Mouse (Mus musculus) telencephalon, adult 2 months (tissue): ENCODE data around the gene Map3k10.
"Not testable (repeated sequence)": the region's sequence is repeated elsewhere in the genome, so short reads cannot be mapped to it uniquely, and the experiment has no call there.

Experiments used
- DNase-seq: peaks from one replicate; pipeline ENCODE4 v3.0.0-alpha.2; 2011; ENCODE audit warnings: low read depth, low spot score

Gene Map3k10

DNA sequence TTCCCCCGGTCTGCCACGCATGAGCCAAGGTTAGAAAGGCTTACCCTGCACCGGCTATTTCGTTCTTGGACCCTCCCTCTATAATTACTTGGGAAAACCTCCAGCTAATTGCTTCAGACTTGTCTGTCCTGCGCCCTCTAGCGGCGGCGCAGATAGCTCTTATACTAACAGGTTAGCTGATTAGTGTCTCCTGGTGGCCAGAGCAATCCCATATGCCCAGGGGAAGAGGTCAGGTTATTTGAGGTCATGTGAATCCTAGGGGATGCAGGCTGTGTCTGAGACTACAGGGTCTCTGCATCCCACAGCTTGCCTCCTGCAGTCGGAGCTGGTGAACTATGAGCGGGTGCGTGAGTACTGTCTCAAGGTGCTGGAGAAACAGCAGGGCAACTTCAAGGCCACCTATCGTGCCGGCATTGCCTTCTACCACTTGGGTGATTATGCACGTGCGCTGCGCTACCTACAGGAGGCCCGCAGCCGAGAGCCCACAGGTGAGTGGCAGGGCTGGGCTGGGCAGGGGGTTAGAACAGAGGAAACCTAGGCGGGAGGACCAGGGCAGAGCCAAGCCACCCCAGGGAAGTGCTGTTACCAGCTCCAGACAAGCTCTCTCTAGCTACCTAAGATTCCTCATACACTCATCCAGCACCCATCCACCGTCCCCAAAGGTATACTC, 19.7 kb downstream of the Map3k10 start:
- peak; percentile 58 for DNase-seq

GRCm38 (mm10) chr7:27653681-27654437, 20.5 kb downstream of the Map3k10 start, which contains the start of gene Ttc9b:
Gene Ttc9b, plus strand, starts transcription at chr7:27653915.
- DNase-seq, result peak; percentile 55

- DNase-seq, result peak; percentile 79
Observed at GRCm38 (mm10) chr7:27650949-27651348, 23.4 kb downstream of the Map3k10 start.

- no peak for DNase-seq
Observed at GRCm38 (mm10) chr7:27649723-27650122, 24.7 kb downstream of the Map3k10 start.

- no peak for DNase-seq
Observed at GRCm38 (mm10) chr7:27647281-27648002, 27.0 kb downstream of the Map3k10 start.

GRCm38 (mm10) chr7:27646516-27646915, 27.9 kb downstream of the Map3k10 start:
- no peak for DNase-seq

- no peak for DNase-seq
Observed at GRCm38 (mm10) chr7:27644471-27644870, 29.9 kb downstream of the Map3k10 start.

DNA sequence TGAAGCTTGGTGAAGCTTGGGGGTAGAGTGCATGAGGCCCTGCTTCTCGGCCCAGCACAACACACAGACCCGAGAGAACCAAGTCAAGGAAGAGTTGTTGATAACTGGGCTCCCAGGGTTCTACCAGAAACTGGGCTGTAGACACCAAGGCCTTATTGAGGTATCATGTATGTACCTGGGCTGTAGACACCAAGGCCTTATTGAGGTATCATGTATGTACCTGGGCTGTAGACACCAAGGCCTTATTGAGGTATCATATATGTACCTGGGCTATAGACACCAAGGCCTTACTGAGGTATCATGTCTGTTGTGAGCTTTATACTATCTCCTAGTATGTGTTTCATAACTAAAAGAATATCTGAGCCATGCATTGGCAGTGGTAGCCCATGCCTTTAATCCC, 39.3 kb downstream of the Map3k10 start:
- not testable (repeated sequence) for DNase-seq

DNA sequence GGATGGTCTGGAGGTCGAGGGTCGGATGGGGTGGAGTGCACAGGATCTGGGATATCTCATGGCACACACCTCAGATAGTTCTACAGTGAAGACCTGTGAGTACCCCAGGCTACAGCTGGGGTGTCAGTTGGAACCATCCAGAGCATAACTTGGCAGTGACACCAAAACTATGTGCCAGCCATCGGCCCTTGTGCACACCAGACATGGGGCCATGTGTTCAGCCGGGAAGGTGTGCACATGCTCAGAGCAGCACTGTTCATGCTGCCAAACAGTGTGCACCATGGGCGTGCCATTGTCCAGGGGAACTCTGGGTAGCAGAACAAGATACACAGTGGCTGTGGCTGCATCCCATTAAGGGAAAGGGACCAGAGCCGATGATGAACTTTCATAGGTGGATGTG, 39.7 kb downstream of the Map3k10 start:
- no peak for DNase-seq

GRCm38 (mm10) chr7:27633166-27633565, 41.2 kb downstream of the Map3k10 start:
- no peak for DNase-seq

DNA sequence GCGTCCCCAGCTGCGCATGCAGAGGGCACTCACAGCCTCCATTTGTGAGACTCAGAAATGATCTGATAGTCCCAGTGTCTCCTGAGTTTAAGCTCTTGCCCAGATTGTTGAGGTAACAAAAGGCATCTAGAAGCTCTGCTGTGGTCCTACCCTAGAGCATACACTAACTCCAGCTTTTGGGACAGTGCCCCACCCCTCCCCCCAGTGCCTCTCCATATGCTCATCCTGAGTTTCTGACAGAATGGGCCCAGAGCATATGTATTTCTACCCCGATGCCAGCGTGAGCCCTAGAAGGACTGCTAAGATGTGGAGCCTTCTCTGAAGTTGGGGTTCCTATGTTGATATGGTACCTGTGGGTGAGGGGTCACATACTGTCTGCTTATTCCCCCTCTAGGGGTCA, 43.0 kb downstream of the Map3k10 start:
- no peak for DNase-seq

- DNase-seq, result not testable (repeated sequence)
Observed at GRCm38 (mm10) chr7:27628816-27629215, 45.6 kb downstream of the Map3k10 start.

GRCm38 (mm10) chr7:27628190-27628589, 46.2 kb downstream of the Map3k10 start:
- DNase-seq, result no peak

DNA sequence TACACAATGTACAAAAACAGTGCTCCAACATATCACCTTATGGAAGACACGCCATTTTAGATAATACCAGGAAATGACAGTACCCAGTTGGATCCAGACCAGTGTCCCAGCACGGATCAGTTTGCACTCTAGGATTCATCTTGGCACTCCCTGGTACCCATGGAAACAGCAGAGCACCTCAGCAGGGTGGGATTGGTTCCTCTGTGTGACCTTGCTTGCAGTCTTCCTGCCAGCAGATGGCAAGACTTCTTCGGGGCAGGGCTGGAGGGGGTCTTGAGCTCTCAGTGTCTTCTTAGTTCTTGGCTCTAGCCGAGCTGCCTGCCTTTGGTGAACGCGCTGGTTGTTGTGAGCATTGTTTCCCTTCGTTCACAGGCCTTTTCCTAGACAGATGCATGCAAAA, 46.7 kb downstream of the Map3k10 start:
- DNase-seq, result no peak

DNA sequence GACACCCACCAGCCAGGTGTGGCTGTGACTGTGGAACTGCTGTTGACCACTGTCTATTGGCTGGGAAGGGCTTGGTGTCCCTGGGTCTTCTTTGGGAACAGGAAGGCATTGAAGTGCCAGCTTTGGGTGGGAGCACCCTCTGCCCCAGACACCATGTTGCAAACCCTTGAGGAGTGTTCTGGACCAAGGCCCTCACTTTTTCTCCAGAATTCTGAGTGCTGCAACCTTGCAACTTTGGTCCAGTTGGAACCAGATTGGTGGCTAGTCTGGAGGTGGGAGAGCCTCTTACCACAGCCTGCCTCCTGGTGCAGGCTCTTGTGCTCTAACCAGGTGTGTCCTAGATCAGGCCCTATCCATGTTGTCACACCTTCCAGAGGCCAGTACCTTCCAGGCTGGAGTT, 49.4 kb downstream of the Map3k10 start:
- no peak for DNase-seq

DNA sequence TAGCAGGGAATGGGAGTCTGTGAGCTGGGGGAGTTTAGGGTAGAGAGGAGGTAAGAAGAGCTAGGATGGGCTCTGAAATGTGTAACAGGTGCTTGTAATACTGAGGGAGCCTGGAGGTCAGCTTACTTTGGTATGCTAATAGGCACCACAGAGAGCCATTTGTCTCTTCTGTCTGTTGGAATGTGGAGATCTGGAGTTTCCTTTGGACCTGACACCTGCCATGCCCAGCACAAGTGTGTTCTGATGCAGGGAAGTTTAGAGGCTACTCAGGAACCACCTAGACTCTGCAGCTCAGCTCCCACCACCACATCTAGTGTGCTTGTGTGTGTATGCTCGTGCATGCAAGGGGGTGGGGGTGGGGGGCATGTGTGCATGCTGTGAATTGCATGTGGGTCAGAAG, 52.2 kb downstream of the Map3k10 start:
- no peak for DNase-seq

GRCm38 (mm10) chr7:27621028-27621427, 53.4 kb downstream of the Map3k10 start:
- no peak for DNase-seq

- DNase-seq, result no peak
Observed at GRCm38 (mm10) chr7:27613751-27614499, 60.5 kb downstream of the Map3k10 start.

- DNase-seq, result no peak
Observed at GRCm38 (mm10) chr7:27612940-27613339, 61.5 kb downstream of the Map3k10 start.

- DNase-seq, result no peak
Observed at GRCm38 (mm10) chr7:27610871-27611270, 63.5 kb downstream of the Map3k10 start.

DNA sequence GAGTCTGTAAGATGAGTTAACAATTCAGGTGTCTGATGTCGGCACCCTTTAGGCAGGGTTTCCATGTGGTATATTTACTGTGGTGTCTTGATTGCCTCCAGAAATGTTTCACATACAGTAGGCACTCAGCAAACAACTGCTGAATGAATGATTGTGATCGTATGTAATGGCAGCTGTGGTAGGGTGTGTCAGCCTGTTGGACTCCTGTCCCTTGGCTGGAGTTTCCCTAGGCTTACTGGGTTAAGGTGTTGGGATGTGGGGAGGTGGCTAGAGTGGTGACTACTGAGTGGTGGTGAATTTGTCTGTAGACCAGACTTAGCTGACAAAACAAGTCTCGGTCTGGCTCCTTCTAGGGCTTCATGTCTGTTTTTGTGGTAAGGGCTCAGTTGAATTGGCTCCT, 64.0 kb downstream of the Map3k10 start:
- no peak for DNase-seq

GRCm38 (mm10) chr7:27609688-27610087, 64.7 kb downstream of the Map3k10 start:
- DNase-seq, result no peak
